Mouse (Mus musculus) forebrain, embryonic 10.5 days (tissue): ENCODE data around the gene Ttc28. TPM values are rescaled to one million over a fixed set of nuclear protein-coding genes. Genes with fewer than 3 reads are reported as not detected.
A peak's percentile ranks its signal among the peaks of the same experiment; 100 is the strongest.
"Not testable (repeated sequence)": the region's sequence is repeated elsewhere in the genome, so short reads cannot be mapped to it uniquely, and the experiment has no call there.

Experiments
- DNase-seq: peaks from one replicate; pipeline ENCODE4 v3.0.0-alpha.2; 2017; ENCODE audit warnings: low spot score; ENCODE audit errors: extremely low spot score
- H3K27ac ChIP-seq: fragments of 300-500 bp; sonication (generic); 2 replicates; pipeline ENCODE4 v1.5.1; 2016; ENCODE audit warnings: mild to moderate bottlenecking
- H3K27me3 ChIP-seq: fragments of 300-500 bp; sonication (generic); 2 replicates; pipeline ENCODE4 v1.6.1; 2016; ENCODE audit warnings: mild to moderate bottlenecking; ENCODE audit not compliant: poor library complexity, severe bottlenecking
- H3K36me3 ChIP-seq: fragments of 300-500 bp; sonication (generic); replicated peaks from 2 replicates; pipeline ENCODE4 v1.6.1; 2016; ENCODE audit warnings: mild to moderate bottlenecking, moderate library complexity
- H3K4me1 ChIP-seq: fragments of 300-500 bp; sonication (generic); 2 replicates; pipeline ENCODE4 v1.6.1; 2016
- H3K4me3 ChIP-seq: fragments of 300-500 bp; sonication (generic); 2 replicates; pipeline ENCODE4 v1.5.1; 2016; ENCODE audit warnings: mild to moderate bottlenecking, moderate library complexity
- H3K9me3 ChIP-seq: fragments of 300-500 bp; sonication (generic); 2 replicates; pipeline ENCODE4 v1.6.1; 2016; ENCODE audit warnings: mild to moderate bottlenecking, moderate library complexity
- WGBS: fragments of 180-500 bp; shearing (Covaris S2); methylation state at CpG from one replicate; pipeline ENCODE4 v1.1.7; 2016; 5-methylcytosine and 5-hydroxymethylcytosine counted together
- polyA plus RNA-seq: library from polyadenylated mRNA; unstranded; fragments of >200 nt; fragmentation: Nextera tagmentation; extraction: Ambion mirVana; gene quantifications from 2 replicates; pipeline ENCODE4 v1.2.1, GENCODE M21; 2016

Gene Ttc28
- polyA plus RNA-seq: 9.7 and 9.8 TPM in 2 replicates

DNA sequence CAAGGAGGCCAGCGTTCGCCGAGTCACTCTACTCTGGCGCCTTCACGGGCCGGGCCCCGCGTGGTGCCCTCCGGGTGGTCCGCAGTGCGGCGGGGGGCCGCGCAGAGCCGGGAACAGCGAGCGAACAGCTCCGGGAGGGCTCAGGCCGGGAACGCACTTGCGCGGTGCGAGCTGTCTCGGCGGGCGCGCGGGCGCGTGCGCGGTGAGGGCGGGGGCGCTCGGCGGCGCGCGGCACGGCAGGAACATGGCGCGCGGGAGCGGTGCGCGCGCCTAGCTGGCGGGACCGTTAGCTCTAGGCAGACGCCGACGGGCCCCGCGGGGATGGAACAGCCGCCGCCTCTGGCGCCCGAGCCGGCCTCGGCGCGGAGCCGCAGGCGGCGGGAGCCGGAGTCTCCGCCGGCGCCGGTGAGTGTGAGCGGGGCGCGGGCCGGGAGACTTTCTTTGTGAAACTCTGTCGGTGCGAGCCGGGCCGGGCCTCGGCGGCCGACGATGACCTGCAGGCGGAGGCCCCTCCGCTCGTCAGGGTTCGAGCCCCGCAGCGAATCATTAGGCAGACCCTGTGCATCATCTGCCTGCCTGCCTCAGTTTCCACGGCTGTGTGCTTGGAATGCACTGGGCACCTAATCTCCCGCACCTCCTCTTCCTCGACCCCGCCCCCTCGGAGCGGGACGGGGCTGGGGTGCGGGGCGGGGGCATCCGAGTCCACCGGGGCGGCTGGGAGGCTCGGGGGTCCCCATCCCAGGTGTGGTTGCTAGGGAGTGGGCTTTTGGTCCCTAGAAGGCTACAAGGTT is at the start of gene Ttc28:
Ttc28 (plus strand) TSS at position 220 of the 791 bp plus-strand sequence.
- H3K4me3 ChIP-seq: peak within 1 kb of the TSS; percentile 90
- no peaks in the 10 kb centered on the region for H3K27me3 ChIP-seq
- H3K9me3 ChIP-seq: no peaks in the 10 kb centered on the region
- peak; percentile 82 for DNase-seq
- peaks cover 36% of the 10 kb centered on the region for H3K36me3 ChIP-seq
- peaks cover 22% of the 10 kb centered on the region for H3K4me1 ChIP-seq
- under 1% methylated on average over 101 of the region's 101 CpGs for WGBS
- peak within 1 kb of the TSS; percentile 97 for H3K27ac ChIP-seq

DNA sequence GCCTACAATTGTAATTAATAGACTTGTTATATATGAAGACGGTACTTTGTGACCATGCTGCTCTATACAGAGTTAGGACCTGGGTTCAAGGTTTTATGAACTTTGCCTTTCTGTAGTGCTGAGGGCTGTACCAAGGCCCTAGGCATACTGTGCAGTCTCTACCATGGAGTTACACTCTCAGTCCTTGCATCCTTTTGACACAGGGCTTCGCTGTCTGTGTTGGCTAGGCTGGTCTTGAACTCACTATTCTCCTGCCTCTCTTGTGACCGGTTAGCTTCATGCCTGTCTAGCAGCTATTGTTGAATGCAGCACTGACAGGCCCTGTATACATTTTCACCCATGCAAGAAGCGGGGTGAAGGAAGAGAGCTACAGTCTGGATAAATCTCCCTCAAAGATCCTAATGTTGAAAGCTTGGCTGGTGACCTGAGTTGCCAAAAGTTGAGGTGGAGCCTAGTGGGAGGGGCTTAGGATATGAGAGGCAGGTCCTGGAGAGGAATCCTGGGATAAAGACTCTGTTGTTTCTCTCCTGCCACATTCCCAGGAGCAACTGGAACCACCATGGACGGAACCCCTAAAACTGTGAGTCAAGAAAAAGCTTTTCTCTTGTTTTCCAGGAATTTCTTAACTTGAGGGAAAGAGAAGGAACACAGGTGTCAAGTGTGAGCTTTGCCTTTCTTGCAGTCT is 48.4 kb upstream of the Ttc28 start:
- Histone ChIP-seq H3K9me3 (no peaks in the 10 kb centered on the region), H3K4me1 (no peaks in the 10 kb centered on the region), H3K4me3 (no peak overlapping the region), H3K36me3 (peaks cover 13% of the 10 kb centered on the region), H3K27me3 (no peaks in the 10 kb centered on the region), H3K27ac (no peak overlapping the region)
- 86% methylated on average over 5 of the region's 5 CpGs for WGBS
- no peak for DNase-seq

DNA sequence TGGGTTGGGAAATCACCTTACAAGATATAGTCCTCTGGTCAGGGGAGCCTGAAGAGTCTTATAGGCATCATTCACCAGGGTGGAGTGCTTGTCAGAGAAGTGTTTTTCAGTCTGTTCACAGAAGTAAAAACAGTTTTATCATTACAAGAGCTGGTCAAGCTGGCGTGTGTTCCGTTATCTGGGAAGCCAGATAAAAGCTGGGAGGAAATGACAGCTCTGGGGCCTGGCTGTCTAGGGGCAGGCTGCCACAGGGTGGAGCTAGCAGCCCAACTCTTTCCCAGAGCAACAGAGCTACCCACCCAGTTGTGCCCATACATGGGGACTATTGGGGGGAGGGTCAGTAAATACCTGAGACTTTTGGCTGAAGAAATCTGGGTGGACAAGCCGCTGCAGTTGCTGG is 43.6 kb upstream of the Ttc28 start:
- 41% methylated on average over 3 of the region's 3 CpGs for WGBS
- Histone ChIP-seq H3K4me3 (no peak overlapping the region), H3K9me3 (no peaks in the 10 kb centered on the region), H3K27me3 (no peaks in the 10 kb centered on the region), H3K4me1 (peaks cover 19% of the 10 kb centered on the region), H3K36me3 (peaks cover 11% of the 10 kb centered on the region), H3K27ac (no peak overlapping the region)
- peak; percentile 33 for DNase-seq

DNA sequence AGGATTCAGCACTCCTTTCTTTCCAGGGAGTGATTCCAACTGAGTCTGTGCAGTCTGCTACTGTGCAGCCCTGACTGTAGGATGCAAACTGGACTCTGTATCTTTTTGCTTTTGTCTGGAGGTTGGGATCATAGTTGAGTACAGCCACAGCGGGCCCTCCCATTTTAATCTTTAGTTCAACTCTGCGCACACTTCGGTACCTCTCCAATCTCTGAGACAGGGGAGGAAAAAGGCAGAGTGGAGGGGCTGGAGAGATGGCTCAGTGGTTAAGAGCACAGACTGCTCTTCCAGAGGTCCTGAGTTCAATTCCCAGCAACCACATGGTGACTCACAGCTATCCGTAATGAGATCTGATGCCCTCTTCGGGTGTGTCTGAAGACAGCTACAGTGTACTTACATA is 41.6 kb upstream of the Ttc28 start:
- not testable (repeated sequence) for H3K4me3 ChIP-seq, DNase-seq, H3K27ac ChIP-seq, H3K9me3 ChIP-seq, H3K27me3 ChIP-seq
- WGBS: 90% methylated on average over 5 of the region's 5 CpGs
- Histone ChIP-seq H3K4me1 (peaks cover 24% of the 10 kb centered on the region), H3K36me3 (peaks cover 28% of the 10 kb centered on the region)

DNA sequence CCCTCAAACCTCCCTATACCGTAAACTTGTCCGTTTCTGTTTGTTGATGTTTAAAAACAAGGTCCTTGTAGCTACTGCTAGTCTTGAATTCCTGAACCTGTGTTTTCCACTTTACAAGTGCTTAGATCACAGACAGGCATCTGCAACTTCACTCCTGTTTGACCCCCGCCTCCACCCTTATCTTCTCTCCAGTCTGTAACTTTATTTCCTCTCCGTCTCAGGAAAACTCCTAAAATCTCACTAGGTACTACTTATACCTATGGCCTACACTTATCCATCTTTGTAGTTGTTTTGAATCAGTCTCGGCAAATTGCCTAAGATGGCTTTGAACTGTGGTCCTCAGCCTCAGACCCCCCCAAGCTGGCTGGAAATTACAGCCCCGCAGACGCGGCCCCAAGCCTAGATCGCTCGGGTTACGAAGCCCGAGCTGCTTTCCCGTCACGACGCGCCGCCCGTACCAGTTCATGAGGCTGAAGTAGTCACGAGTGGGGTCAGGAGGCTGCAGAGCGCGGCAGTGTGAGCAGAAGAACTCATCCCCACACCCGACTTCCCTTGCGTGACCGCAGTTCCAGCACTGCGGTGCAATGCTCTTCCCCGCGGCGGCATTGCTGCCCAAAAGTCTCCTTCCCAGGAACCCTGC is 40.4 kb upstream of the Ttc28 start:
- 8% methylated on average over 28 of the region's 28 CpGs for WGBS
- no peak for DNase-seq

DNA sequence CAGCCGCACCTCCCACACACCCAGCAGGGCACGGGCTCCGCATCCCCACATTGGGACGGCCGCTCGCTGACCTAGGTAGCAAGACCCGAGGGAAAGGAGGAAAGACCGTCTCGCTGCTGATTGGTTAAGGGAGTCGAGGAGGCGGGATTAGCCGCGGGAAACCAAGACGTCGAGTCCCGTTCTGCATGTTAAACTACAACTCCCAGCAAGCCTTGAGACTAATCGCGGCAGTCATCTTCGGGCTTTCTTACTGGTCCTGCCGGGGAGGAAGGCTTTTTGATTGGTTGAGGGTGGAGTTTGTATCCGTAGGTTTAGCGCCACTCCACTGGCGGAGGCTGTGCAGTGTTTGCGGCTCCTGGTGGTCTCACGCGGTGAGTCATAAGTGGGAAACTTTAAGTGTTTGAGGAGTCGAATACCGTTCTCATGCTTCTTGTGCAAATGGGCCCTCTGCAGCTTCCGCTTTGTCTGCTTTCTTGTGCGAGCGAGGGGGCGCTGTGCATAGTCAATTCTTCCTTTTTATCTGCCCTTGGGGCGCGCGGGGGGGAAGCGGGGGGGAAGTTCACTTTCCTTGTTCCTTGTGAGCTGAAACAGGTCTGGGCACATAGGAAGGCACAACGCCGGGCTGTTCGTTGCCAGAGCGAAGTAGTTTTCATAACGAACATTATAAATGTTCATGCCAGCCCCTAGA is 39.8 kb upstream of the Ttc28 start, which contains the start of the genes Hscb and Chek2:
Hscb (minus strand) TSS at position 100 of the 688 bp plus-strand sequence.
Chek2 (plus strand) TSS at position 302 of the 688 bp plus-strand sequence.
- Histone ChIP-seq H3K27me3 (no peaks in the 10 kb centered on the region), H3K36me3 (peaks cover 40% of the 10 kb centered on the region), H3K4me1 (peaks cover 24% of the 10 kb centered on the region), H3K9me3 (no peaks in the 10 kb centered on the region), H3K27ac (peak within 1 kb of the TSS; percentile 87), H3K4me3 (peak within 1 kb of the TSS; percentile 74)
- WGBS: under 1% methylated on average over 41 of the region's 41 CpGs
- peak; percentile 95 for DNase-seq

More for the DNA sequence above, 40.4 kb upstream of the Ttc28 start:
- Histone ChIP-seq H3K27me3 (no peaks in the 10 kb centered on the region), H3K9me3 (no peaks in the 10 kb centered on the region), H3K4me3 (peak overlapping the region; percentile 74), H3K36me3 (peaks cover 33% of the 10 kb centered on the region), H3K27ac (peak overlapping the region; percentile 87), H3K4me1 (peaks cover 24% of the 10 kb centered on the region)

DNA sequence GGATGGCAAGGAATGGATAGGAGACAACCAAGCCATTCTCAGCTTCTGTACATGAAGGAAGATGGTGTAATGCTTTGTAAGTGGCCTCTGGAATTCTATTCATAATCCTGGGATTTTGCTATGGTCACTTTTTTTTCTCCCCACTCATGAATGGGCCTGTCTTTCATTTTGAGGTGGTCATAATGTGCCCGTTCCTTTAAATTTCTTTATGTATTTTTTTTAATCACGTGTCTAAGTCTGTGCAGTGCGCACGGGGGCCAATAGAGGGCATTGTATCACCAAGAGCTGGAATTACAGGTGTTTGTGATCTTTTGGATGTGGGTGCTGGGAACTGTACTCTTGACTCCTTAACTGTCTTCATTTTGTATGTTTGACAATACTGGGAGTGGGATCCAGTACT is 39.1 kb upstream of the Ttc28 start:
- Histone ChIP-seq H3K4me1 (peaks cover 24% of the 10 kb centered on the region), H3K36me3 (peaks cover 46% of the 10 kb centered on the region), H3K27ac (peak overlapping the region; percentile 87), H3K9me3 (0 out of 2 replicates have a peak, but pooled peaks cover 5% of the 10 kb centered on the region), H3K27me3 (no peaks in the 10 kb centered on the region), H3K4me3 (peak overlapping the region; percentile 74)
- peak; percentile 41 for DNase-seq
- WGBS: 11% methylated on average over 4 of the region's 4 CpGs

DNA sequence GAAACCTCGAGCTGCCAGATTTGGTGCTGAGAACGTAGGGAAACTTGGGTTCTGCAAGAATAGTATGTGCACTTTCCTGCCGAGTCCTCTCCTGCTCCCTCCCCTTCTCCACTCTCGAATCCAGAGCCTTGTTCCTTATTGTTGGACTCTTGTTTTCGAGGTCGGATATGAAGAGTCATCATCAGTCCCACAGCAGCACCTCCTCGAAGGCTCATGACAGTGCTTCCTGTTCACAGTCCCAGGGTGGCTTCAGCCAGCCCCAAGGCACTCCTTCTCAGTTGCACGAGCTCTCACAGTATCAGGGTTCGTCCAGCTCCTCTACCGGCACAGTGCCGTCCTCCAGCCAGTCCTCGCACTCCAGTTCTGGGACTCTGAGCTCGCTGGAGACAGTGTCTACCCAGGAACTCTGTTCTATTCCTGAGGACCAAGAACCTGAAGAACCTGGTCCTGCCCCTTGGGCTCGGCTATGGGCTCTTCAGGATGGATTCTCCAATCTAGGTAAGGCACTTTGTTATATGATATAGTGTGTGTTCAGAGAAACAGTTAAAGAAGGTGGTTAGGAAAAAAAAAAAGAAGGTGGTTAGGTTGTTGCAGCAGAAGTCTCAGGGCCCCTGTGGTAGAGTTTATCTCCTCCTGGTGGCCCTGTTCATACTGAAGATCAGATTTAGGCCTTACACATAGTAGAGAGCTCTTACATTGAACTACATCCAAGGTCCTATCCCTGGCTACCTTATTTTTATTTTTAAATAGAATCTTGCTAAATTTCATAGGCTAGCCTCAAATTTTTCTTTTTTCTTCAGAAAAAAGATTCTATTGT is 38.3 kb upstream of the Ttc28 start:
- no peak for DNase-seq
- 90% methylated on average over 14 of the region's 14 CpGs for WGBS
- Histone ChIP-seq H3K27me3 (no peaks in the 10 kb centered on the region), H3K4me1 (peaks cover 24% of the 10 kb centered on the region), H3K9me3 (0 out of 2 replicates have a peak, but pooled peaks cover 6% of the 10 kb centered on the region), H3K27ac (no peak overlapping the region), H3K36me3 (peaks cover 54% of the 10 kb centered on the region), H3K4me3 (peak overlapping the region; percentile 74)

DNA sequence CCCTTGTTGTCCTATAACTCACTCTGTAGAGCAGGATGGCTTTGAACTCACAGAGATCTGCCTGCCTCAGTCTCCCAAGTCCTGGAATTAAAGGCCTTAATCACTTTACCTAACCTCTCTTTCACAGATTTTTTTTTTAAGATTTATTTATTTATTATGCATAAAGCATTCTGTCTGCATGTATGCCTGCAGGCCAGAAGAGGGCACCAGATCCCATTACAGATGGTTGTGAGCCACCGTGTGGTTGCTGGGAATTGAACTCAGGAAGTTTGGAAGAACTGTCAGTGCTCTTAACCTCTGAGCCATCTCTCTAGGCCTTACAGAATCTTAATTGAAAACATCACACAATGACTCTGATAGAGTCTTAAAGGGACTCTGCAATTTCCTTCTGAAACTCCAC is 26.6 kb upstream of the Ttc28 start:
- peaks cover 91% of the 10 kb centered on the region for H3K36me3 ChIP-seq

DNA sequence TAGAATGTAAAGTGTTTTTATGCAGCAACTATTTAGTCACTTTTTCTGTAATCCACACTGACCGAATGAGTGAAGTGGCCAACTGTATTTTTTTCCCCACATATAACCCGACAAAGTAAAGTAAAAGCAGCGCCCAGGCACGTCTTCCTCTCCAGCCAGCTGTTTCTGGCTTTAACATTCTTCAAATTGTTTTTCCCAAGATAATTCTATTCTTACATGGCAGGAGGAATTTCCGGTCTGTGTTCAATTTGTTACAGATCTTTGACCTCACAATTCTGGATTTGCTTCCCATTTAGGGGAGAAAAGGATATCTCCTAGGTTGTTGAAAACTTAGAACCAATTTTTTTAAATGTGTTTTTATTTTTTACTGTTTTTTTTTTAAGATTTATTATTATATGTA is 22.5 kb upstream of the Ttc28 start:
- H3K4me1 ChIP-seq: 0 out of 2 replicates have a peak, but pooled peaks cover 7% of the 10 kb centered on the region

More for the DNA sequence above, 26.6 kb upstream of the Ttc28 start:
- H3K27me3 ChIP-seq: no peaks in the 10 kb centered on the region
- no peak overlapping the region for H3K4me3 ChIP-seq
- WGBS: 83% methylated on average over 1 of the region's 1 CpGs
- H3K27ac ChIP-seq: no peak overlapping the region
- no peak for DNase-seq
- no peaks in the 10 kb centered on the region; the same call in 1 of the 2 replicates for H3K9me3 ChIP-seq
- H3K4me1 ChIP-seq: no peaks in the 10 kb centered on the region

DNA sequence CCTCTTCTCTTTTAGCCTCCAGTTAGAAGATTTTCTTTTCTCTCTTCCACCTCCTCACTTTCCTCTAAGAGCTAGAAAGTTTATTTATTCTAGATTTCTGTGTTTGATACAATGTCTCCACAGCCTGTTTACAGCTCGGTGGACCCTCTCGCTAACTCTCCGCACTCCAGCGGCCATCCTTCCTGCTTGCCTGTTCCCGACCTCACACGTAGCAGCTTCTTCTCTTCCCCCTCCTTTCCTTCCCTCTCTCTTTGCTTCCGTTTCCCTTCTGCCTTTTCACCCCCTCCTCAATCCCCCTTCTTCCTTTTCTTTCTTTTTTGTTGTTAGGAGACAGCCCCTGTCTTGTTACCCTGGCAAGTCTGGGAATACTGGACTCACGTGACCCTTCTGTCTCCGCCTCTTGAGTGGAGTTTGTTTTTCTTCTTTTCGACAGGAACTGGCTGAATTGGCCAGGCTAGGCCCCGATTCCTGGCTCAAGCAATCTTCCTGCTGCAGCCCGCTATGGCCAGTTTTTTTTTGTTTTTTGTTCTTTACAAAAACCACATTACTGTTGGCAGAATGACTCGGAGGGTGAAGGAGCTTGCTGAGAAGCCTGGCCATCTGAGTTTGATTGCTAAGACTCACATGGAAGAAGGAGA is 20.5 kb upstream of the Ttc28 start:
- Histone ChIP-seq H3K36me3 (peaks cover 91% of the 10 kb centered on the region), H3K27me3 (no peaks in the 10 kb centered on the region), H3K9me3 (no peaks in the 10 kb centered on the region), H3K4me1 (0 out of 2 replicates have a peak, but pooled peaks cover 7% of the 10 kb centered on the region), H3K4me3 (no peak overlapping the region), H3K27ac (peak overlapping the region; percentile 48)
- 78% methylated on average over 13 of the region's 13 CpGs for WGBS
- DNase-seq: no peak

More for the DNA sequence above, 22.5 kb upstream of the Ttc28 start:
- Histone ChIP-seq H3K9me3 (no peaks in the 10 kb centered on the region; the same call in 1 of the 2 replicates), H3K27ac (no peak overlapping the region), H3K27me3 (no peaks in the 10 kb centered on the region), H3K4me3 (no peak overlapping the region), H3K36me3 (peaks cover 90% of the 10 kb centered on the region)
- DNase-seq: no peak
- 78% methylated on average over 5 of the region's 5 CpGs for WGBS
